Mouse (Mus musculus) lung, embryonic 16.5 days (tissue): ENCODE results near the gene Gm44596. TPM values are rescaled to one million over a fixed set of nuclear protein-coding genes. Genes with fewer than 3 reads are reported as not detected.

ENCODE experiments used
- ATAC-seq: fragments of 200-750 bp; cut with Nextera tagmentation; 2 replicates; pipeline ENCODE4 v1.8.0; 2017; ENCODE audit warnings: low read depth, mild to moderate bottlenecking, moderate library complexity
- H3K27ac ChIP-seq: fragments of 300-500 bp; sonication (generic); 2 replicates; pipeline ENCODE4 v1.5.1; 2014; ENCODE audit warnings: mild to moderate bottlenecking, control low read depth, low read length
- H3K27me3 ChIP-seq: fragments of 300-500 bp; sonication (generic); 2 replicates; pipeline ENCODE4 v1.6.1; 2014; ENCODE audit warnings: low read depth, low read length, mixed read lengths; ENCODE audit not compliant: control insufficient read depth, insufficient read depth
- H3K36me3 ChIP-seq: fragments of 300-500 bp; sonication (generic); 2 replicates; pipeline ENCODE4 v1.6.1; 2014; ENCODE audit warnings: low read length; ENCODE audit not compliant: control insufficient read depth, insufficient read depth
- H3K4me1 ChIP-seq: fragments of 300-500 bp; sonication (generic); replicated peaks from 2 replicates; pipeline ENCODE4 v1.6.1; 2014; ENCODE audit warnings: low read length, mixed read lengths; ENCODE audit not compliant: control insufficient read depth, insufficient read depth
- H3K4me2 ChIP-seq: fragments of 300-500 bp; sonication (generic); 2 replicates; pipeline ENCODE4 v1.6.1; 2014; ENCODE audit warnings: low read depth, low read length, control low read depth
- H3K4me3 ChIP-seq: fragments of 300-500 bp; sonication (generic); 2 replicates; pipeline ENCODE4 v1.5.1; 2014; ENCODE audit warnings: mild to moderate bottlenecking, low read length, control low read depth
- H3K9ac ChIP-seq: fragments of 300-500 bp; sonication (generic); 2 replicates; pipeline ENCODE4 v1.6.1; 2014; ENCODE audit warnings: low read length, control low read depth
- H3K9me3 ChIP-seq: fragments of 300-500 bp; sonication (generic); 2 replicates; pipeline ENCODE4 v1.6.1; 2016; ENCODE audit warnings: low read length; ENCODE audit not compliant: control insufficient read depth
- WGBS: fragments of 180-500 bp; shearing (Covaris S2); extraction: QIAGEN DNeasy Blood & Tissue Kit; methylation state at CpG from one replicate; pipeline ENCODE4 v1.1.7; 2014; 5-methylcytosine and 5-hydroxymethylcytosine counted together
- polyA plus RNA-seq: library from polyadenylated mRNA; unstranded; fragments of >200 nt; fragmentation: Nextera tagmentation; extraction: Ambion mirVana; gene quantifications from 2 replicates; pipeline ENCODE4 v1.2.1, GENCODE M21; 2015

Gm44596 gene
- polyA plus RNA-seq, 1 experiment from 2014 or later, result not detected

- WGBS, result 42% methylated on average over 12 of the region's 12 CpGs
- Histone ChIP-seq H3K36me3 (no peaks in the 10 kb centered on the region), H3K9me3 (no peaks in the 10 kb centered on the region), H3K27ac (no peak overlapping the region), H3K4me3 (no peak overlapping the region), H3K4me2 (no peak overlapping the region), H3K9ac (no peak overlapping the region), H3K27me3 (no peaks in the 10 kb centered on the region), H3K4me1 (peaks cover 4% of the 10 kb centered on the region; the same call in 1 of the 2 replicates)
- ATAC-seq, result no peak
These were observed 80.7 kb downstream of the Gm44596 start for GRCm38 (mm10) chr6:128455835-128456605.

Other genes starting within 250 kb of the Gm44596 start
- 142 and 158 TPM in 2 replicates for gene Tspan9, start 231.9 kb upstream of the Gm44596 start, polyA plus RNA-seq
- gene Tead4, start 74.7 kb upstream of the Gm44596 start, polyA plus RNA-seq, result 5.5 and 5.9 TPM in 2 replicates
- 19.3 and 21.6 TPM in 2 replicates for gene Tulp3, start 19.7 kb upstream of the Gm44596 start, polyA plus RNA-seq
- 113 and 117 TPM in 2 replicates for gene Rhno1, start 12.6 kb upstream of the Gm44596 start, polyA plus RNA-seq
- gene Foxm1, start 12.5 kb upstream of the Gm44596 start, polyA plus RNA-seq, result 39.6 and 43.2 TPM in 2 replicates
- gene Tex52, start within 50 bp of the Gm44596 start, polyA plus RNA-seq, result 0.31 and 0.65 TPM in 2 replicates
- gene Nrip2, start 23.8 kb downstream of the Gm44596 start, polyA plus RNA-seq, result 3.5 and 3.6 TPM in 2 replicates
- 29.6 and 32.2 TPM in 2 replicates for gene Itfg2, start 49.4 kb downstream of the Gm44596 start, polyA plus RNA-seq
- gene Fkbp4, start 63.2 kb downstream of the Gm44596 start, polyA plus RNA-seq, result 400 and 427 TPM in 2 replicates
- 0.79 and 7.8 TPM in 2 replicates for gene Pzp, start 151.2 kb downstream of the Gm44596 start, polyA plus RNA-seq
- gene A2ml1, start 206.1 kb downstream of the Gm44596 start, polyA plus RNA-seq, result 4.9 and 7.3 TPM in 2 replicates
- gene Klrb1a, start 248.0 kb downstream of the Gm44596 start, polyA plus RNA-seq, result not detected in 2 replicates